Mouse (Mus musculus): ENCODE results near the gene Eif3d.

Eif3d gene

DNA sequence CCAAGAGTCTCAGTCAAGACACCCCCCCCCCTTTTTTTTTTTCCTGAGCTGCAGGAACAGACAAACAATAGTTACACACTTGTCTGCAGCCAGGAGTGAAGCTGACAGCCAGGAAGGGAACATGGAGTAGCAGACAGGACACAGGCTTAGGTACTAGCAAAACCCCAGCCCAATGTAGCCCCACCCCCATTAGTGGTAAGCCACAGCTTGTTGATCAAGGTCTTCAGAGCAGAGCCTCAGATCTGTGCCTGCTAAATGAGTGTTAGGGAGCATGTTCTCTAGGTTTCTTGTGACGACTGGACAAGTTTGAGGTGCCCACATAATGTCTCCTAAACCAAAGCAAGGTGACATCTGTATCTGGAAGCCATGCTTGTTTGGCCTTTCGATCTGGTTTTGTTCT lies 16.3 kb downstream of the Eif3d start:
- no peak for DNase-seq (ENCODE audit: low read depth, low spot score)

GRCm38 (mm10) chr15:77952921-77953320 lies 17.7 kb downstream of the Eif3d start:
- peak; percentile 92 for DNase-seq (ENCODE audit: low read depth, low spot score)

GRCm38 (mm10) chr15:77949061-77949460 lies 21.6 kb downstream of the Eif3d start:
- no peak for DNase-seq (ENCODE audit: low read depth, low spot score)

DNA sequence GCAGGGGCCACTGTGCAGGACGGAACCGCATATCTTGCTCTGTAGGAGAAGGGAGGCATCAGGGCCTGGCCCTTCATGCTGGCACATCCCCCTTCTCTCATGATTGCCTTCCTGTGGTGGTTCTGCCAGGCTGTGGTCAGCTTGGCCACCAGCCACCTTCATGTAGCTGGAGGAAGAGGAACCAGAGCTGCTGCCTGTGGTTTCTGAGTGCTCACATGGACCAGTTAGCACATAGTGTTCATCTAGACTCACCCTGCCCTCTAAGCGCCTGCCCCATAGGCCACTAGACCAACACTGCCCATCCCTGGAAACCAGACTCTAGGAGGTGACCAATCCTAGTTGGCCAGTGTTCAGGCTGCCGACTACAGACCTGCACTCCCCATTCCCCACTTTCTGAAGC lies 24.9 kb downstream of the Eif3d start:
- DNase-seq (ENCODE audit: low read depth, low spot score) = peak; percentile 56

DNA sequence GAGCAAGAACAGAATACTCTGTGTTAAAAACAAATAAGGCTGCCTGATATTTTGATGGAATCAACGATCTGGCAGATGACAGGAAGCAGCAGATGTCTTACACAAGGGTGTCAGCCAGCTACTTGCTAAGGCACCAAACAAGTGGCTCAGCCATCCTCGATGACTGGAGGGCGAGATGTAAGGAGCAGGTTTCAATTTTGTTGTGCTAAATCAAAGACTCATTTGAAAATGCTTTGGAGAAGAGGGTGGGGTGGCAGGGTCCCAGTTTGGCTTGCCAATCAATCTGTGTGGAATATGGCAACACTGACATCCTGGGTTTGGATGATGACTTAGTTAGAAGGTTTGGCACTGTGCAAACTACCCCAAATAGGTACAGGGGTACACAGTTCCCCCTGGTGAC lies 29.1 kb downstream of the Eif3d start:
- peak; percentile 63 for DNase-seq (ENCODE audit: low read depth, low spot score)

- DNase-seq (ENCODE audit: low read depth, low spot score) = no peak
Observed at GRCm38 (mm10) chr15:77938516-77938915, 32.1 kb downstream of the Eif3d start.

DNA sequence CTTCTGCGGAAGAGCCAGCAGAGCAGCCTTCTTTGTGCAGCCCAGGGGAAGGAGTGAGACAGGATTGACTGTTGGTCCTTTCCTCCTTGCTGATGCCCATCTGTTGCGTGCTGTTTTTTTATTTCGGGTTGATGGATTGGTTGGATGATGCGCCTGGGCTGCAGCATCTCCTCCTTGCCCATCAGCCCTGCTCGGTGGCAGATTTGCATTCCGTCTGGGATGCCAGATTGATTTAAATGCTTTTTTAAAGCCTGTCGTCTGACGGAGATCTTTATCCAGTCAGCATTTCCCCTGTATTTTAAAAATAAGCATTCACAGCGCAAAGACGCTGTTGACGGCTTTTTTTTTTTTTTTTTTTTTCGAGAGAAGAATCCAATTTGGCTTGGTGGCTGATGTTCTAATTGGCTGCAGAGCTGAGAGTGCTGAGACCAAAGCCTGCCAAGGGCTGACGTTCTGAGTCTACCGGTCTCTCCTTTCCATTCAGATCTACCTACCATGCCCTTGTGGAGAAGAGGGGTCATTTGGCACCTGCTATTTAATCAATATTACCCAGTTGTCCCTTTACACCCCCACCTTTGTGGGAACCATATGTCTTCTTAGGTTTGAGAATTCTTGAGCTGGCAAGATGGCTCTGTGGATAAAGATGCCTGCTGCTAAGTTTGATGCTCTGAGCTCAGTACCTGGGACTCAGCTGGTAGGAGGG lies 34.8 kb downstream of the Eif3d start:
- peak; percentile 89 for DNase-seq (ENCODE audit: low read depth, low spot score)

DNA sequence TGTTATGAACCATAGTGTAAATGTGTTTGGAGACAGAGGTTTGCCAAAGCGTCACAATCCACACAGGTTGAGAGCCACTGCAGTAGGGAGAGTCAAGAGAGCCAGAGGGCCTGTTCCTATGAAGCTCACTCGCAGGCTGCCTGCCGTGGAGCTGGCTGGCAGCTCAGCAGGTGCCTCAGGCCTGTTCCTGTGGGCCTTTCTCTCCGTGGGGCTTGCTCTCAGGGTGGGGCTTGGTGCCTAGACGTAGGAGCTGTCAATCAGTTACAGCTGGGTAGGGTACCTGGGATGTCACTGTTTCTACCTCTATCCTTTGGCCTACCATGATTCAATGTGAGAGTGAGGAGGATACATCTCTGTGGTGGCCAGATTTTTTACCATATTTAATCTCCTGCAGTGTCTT lies 35.6 kb downstream of the Eif3d start:
- DNase-seq (ENCODE audit: low read depth, low spot score) = no peak

GRCm38 (mm10) chr15:77934326-77934725 lies 36.3 kb downstream of the Eif3d start:
- peak; percentile 32 for DNase-seq (ENCODE audit: low read depth, low spot score)

GRCm38 (mm10) chr15:77933770-77934169 lies 36.8 kb downstream of the Eif3d start:
- peak; percentile 99 for DNase-seq (ENCODE audit: low read depth, low spot score)

DNA sequence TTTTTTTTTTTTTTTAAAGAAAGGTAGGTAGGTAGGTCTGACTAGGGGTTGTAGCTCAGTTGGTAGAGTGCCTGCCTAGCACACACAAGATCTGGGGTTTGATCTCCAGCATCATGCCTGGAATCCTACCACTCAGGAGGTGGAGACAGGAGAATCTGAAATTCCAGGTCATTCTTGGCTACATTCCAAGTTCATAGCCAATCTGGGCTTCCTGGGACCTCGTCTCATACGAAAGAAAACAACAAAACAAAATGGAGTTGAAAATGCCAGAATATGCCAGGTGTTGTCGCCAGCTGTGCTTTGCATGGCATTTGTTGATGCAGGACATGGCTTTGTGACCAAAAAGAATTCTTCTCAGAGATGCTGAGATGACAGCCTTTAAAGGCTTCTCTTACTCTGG lies 37.4 kb downstream of the Eif3d start:
- no peak for DNase-seq (ENCODE audit: low read depth, low spot score)

DNA sequence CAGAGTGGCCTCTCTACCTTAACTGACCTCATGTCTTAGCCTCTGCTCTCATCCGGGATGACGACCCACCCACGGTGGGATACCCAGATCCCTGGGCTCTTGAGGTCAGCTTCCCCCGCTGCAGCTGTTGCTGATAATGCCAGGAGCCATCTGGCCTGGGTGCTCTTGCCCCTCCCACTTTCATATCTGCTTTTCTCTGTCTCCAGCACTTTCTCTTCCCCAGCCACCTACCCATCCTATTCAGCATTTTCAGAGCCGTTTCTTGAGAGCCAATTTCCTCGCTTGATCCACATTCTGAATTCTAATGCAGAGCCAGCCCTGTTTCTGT lies 39.0 kb downstream of the Eif3d start:
- DNase-seq (ENCODE audit: low read depth, low spot score) = peak; percentile 40

DNA sequence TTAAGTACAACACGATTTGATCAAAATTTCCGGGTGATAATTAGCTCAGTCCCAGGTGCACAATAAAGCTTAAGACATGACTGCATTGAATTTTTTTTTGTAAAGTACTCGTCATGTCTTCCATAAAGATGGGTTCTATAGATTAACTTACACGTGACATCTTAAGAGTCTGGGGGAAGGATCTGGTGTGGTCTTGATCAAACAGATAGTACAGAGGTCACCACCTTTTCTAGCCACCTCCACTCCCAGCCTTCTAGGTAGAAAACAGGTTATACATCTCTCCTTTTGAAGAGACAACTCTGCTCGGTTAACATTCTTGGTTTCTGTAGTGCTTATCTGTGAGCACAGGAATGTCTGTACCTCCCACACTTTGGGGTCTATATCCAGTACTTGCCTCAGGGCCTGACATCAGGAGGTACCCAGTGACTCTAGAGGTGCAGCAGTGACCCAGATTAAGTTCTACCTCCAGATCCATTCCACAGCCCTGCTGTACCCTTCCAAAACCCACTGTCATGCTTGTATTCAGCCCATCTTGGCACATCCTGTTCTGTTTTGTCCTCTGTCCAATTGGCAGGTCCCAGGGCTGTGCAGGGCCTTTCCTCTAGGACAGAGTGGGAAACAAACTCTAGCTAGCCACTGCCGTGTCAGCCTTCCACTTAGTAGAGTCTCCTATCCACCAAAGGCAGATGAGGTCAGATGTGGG lies 39.5 kb downstream of the Eif3d start:
- no peak for DNase-seq (ENCODE audit: low read depth, low spot score)

GRCm38 (mm10) chr15:77929804-77930203 lies 40.8 kb downstream of the Eif3d start:
- no peak for DNase-seq (ENCODE audit: low read depth, low spot score)

- DNase-seq (ENCODE audit: low read depth, low spot score) = peak; percentile 100
Observed at GRCm38 (mm10) chr15:77928673-77929331, 41.8 kb downstream of the Eif3d start, which contains the start of gene Txn2. TSS of gene Txn2 (minus strand) at chr15:77929006.

- DNase-seq (ENCODE audit: low read depth, low spot score) = no peak
Observed at GRCm38 (mm10) chr15:77928091-77928490, 42.5 kb downstream of the Eif3d start.

GRCm38 (mm10) chr15:77926921-77927320 lies 43.7 kb downstream of the Eif3d start:
- DNase-seq (ENCODE audit: low read depth, low spot score) = no peak

DNA sequence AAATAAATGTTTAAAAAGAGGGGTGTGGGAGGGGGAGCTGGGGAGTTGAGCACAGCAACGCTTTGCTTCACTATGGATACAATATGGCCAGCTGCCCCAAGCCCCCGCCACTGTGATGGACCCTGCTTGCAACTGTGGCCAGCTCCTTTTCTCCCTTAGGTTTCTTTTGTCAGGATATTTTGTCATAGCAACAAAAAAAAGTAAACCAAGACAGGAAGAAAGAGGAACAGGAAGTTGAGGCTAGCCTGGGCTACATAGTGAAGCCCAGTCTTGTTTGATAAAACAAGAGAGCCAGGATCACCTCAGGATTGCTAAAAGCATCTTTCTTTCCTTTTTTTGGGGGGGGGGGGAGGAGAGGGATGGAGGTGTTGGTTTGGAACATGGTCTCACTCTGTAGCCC lies 45.4 kb downstream of the Eif3d start:
- DNase-seq (ENCODE audit: low read depth, low spot score) = no peak

GRCm38 (mm10) chr15:77923267-77924035 lies 47.2 kb downstream of the Eif3d start:
- no peak for DNase-seq (ENCODE audit: low read depth, low spot score)

DNA sequence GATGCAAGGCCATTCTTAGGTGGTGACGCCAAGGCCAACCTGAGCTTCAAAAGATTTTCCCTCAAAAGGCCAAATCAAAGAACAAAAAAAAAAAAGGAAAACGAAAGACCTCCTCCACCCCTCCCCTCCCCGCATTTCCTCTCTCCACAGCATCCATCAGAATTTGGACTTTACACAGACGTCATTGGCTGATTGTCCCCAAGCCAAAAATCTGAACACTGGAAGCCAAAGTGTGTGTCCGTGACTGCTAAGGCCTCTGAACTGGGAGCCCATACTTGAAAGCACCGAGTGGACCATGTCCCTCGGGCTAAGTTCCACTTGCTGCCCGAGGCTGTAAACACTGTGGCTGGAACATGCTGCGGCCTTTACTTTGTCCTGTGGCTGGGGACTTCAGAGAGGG lies 47.9 kb downstream of the Eif3d start:
- no peak for DNase-seq (ENCODE audit: low read depth, low spot score)

GRCm38 (mm10) chr15:77921636-77922035 lies 49.0 kb downstream of the Eif3d start:
- DNase-seq (ENCODE audit: low read depth, low spot score) = no peak
